Mouse (Mus musculus) splenic B cell, adult 2 months (primary cell): ENCODE results near the gene Armc2.

Source experiments
- DNase-seq: peaks from one replicate; pipeline ENCODE4 v3.0.0-alpha.2; 2011; ENCODE audit warnings: low read depth, low spot score
- H3K27me3 ChIP-seq: 2 replicates; pipeline ENCODE4 v1.6.1; 2012; ENCODE audit warnings: mild to moderate bottlenecking, low read length, moderate library complexity, mixed read lengths; ENCODE audit not compliant: control insufficient read depth, poor library complexity, insufficient read depth, severe bottlenecking
- H3K36me3 ChIP-seq: 2 replicates; pipeline ENCODE4 v1.6.1; 2012; ENCODE audit warnings: mild to moderate bottlenecking, low read length, moderate library complexity, mixed read lengths; ENCODE audit not compliant: control insufficient read depth, poor library complexity, insufficient read depth, severe bottlenecking

Armc2 gene

GRCm38 (mm10) chr10:42018016-42018949 is at the start of gene Armc2:
Gene Armc2, minus strand, starts transcription at chr10:42018442.
- peak; percentile 63 for DNase-seq
- no peaks in the 10 kb centered on the region for H3K27me3 ChIP-seq

DNA sequence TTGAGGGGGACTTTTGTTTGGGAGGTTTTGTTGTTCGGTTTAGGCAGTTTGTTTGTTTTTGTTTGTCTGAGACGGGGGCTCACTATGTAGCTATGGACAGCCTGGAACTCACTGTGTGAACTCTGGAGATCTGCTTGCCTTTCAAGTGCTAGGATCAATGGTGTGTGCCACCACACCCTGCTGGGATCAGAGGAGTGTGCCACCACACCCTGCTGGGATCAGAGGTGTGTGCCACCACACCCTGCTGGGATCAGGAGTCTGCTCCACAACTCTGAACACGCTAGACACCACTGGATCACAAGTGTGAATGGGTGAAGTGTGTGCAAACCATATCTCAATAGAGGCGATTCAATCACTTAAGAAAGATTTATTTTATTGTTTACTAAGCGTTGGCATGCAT is 46.2 kb upstream of the Armc2 start:
- H3K36me3 ChIP-seq = no peaks in the 10 kb centered on the region
- no peaks in the 10 kb centered on the region for H3K27me3 ChIP-seq
- no peak for DNase-seq

More at GRCm38 (mm10) chr10:42018016-42018949, at the start of gene Armc2:
- H3K36me3 ChIP-seq = no peaks in the 10 kb centered on the region

DNA sequence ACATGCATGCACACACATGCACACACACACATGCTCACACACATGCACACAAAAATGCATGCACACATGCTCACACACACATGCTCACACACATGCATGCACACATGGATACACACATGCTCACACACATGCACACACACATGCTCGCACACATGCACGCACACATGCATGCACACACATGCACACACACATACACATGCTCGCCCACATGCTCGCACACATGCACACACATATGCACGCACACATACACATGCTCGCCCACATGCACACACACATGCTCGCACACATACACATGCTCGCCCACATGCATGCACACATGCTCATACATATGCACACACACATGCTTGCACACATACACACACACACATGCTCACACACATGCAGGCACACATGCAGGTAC is 41.3 kb upstream of the Armc2 start:
- DNase-seq = no peak
- no peaks in the 10 kb centered on the region for H3K27me3 ChIP-seq
- H3K36me3 ChIP-seq = no peaks in the 10 kb centered on the region

GRCm38 (mm10) chr10:42057746-42058145 is 39.5 kb upstream of the Armc2 start:
- H3K36me3 ChIP-seq = no peaks in the 10 kb centered on the region
- no peaks in the 10 kb centered on the region for H3K27me3 ChIP-seq
- no peak for DNase-seq

DNA sequence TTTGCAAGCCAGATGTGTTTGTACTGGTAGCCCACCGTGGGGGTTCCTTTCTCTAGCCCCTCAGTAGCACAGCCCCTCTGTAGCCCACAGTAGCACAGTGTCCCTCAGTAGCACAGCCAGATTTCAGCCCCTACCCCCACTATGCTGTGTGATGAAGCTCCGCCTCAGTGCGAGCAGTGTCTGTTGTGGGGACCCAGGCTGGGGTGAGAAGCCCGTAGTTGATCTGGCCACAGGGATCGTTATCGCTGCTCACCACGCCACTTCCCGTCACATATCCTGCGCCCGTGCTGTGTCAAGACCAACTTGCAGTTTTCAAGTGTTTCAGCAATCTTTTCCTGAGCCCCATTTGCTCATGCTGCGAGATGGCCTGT is 39.0 kb upstream of the Armc2 start:
- DNase-seq = no peak
- H3K36me3 ChIP-seq = no peaks in the 10 kb centered on the region
- H3K27me3 ChIP-seq = no peaks in the 10 kb centered on the region

DNA sequence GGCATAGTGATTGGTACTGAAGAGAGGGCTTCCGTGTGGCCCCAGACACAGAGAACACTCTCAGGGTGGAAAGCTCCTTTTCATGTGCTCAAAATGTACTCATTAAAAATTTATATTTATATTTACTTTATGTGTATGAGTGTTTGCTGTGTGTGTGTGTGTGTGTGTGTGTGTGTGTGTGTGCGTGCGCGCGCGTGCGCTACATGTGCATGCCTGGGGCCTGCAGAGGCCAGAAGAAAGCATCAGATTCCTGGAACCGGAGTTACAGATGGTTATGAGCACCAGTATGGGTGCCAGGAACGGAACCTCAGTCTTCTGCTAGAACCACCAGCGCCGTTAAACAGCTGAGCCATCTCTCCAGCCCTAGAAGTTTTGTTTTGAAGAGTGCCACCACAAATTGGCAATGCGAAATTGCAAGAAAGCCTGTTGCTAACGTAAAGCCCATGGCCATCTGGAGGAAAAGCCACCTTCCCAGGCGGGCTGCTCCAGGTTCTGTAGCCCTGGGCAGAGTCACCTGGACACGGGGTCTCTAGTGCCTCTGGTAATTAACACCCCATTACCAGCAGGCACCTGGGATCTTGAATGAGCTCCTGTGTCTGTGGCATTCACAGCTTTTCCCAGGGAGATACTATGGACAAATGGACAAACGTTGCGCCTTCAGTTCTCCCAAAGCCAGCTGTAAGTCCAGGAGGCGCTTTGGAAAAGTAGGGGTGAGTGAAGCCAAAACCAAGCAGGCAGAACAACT is 38.4 kb upstream of the Armc2 start:
- no peaks in the 10 kb centered on the region for H3K27me3 ChIP-seq
- H3K36me3 ChIP-seq = no peaks in the 10 kb centered on the region
- DNase-seq = no peak

DNA sequence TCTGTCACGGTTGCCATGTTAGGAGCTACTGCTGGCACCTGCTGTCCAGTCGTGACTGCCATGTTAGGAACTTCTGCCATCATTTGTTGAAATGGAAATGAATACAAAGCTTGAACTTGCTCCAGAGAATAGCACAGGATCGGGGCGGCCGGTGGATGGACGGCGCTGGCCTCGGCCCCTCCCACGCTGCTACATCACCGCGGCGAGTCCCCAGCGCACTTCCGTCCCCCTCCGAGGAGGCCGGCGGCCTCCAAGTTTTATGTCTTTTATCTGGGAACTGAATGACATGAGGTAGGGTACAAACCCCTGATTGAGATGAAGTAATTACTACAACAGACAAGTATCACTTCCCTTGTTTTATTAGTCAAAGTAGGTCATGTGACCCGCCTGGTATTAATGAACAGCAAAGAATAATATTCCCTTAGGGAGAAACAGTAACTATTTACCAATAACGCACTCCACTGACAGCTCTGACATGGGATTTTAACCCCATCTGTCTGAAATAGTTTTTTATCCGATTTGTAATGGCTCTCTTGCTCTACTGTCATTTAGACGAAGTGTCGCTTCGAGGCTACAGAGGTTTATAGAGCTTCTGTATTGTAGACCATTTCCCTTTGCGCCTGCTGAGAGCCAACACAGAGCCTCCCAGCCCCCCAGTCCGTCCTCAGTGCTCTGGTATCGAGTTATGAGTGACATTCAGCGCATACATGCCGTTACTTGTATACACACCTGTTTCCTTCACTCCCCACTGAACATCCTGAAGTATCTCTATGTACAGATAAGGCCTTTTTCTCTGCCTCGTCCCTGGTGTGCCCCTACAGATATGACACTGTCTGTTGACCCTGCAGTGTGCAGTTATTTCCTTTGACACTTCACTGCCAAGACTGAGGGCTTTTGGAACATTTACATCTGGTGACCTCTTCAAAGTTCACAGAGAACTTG is 37.3 kb upstream of the Armc2 start:
- Histone ChIP-seq H3K27me3 (no peaks in the 10 kb centered on the region), H3K36me3 (no peaks in the 10 kb centered on the region)
- DNase-seq = peak; percentile 5

- no peak for DNase-seq
- H3K27me3 ChIP-seq = no peaks in the 10 kb centered on the region
- no peaks in the 10 kb centered on the region for H3K36me3 ChIP-seq
These were observed 32.8 kb upstream of the Armc2 start for GRCm38 (mm10) chr10:42051069-42051468.

- DNase-seq = no peak
- no peaks in the 10 kb centered on the region for H3K27me3 ChIP-seq
- H3K36me3 ChIP-seq = no peaks in the 10 kb centered on the region
These were observed 30.4 kb upstream of the Armc2 start for GRCm38 (mm10) chr10:42048648-42049047.

DNA sequence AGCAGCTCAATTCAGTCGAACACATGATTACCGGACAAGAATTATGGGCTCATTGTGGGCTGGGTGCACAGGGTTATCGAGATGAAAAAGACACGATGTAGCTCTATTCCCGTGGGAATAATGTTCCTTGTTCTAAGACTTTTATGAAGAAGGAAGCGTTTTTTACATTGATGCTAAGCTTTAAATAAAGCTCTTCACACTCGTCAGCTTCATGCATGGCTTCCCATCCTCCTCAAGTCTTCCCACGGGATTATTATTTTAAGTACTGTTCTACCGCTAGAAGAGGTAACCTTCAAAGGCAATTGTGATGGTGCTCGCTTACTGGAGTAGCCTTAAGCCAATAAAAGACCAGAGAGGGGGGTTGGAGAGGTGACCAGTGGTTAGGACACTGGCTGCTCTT is 26.3 kb upstream of the Armc2 start:
- DNase-seq = no peak
- no peaks in the 10 kb centered on the region for H3K36me3 ChIP-seq
- H3K27me3 ChIP-seq = no peaks in the 10 kb centered on the region

DNA sequence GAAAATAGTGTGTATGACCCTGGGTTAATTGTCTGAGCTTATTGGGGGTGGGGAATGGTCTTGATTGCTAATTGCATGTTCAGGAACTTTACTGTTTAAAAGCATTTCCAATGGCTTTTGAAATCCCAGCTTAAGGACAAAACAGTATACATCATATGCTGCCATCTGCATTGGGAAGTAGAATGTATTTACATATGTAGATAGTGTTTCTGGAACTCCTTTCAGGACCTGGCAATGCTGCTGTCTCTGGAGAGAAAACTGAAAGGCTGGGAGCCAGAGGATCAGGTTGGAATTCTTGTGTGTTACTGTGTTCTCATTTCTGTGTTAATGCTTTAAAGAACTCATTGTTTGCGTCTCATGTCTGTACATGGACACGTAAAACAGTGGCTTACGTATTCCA is 25.1 kb upstream of the Armc2 start:
- Histone ChIP-seq H3K27me3 (no peaks in the 10 kb centered on the region), H3K36me3 (no peaks in the 10 kb centered on the region)
- no peak for DNase-seq

DNA sequence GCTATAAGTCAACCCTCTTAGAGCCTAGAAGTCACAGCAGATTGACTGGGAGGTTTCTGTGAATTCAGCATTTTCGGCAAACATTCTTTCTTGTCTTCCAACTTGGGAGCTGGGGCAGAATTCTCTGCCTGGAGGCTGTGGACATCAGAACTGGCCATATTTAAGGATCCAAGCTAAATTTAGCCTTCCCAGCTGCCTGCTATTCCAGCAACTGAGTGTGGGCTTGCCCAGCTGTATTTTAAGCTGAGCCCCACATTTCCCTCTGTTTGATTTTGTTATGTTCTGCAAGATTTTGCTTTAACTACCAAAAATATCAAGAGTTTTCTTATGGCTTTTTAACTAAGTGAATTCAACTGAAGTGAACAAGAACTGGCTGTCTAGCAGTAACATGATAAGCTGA is 24.6 kb upstream of the Armc2 start:
- no peaks in the 10 kb centered on the region for H3K27me3 ChIP-seq

GRCm38 (mm10) chr10:42042087-42042486 is 23.8 kb upstream of the Armc2 start:
- H3K36me3 ChIP-seq = no peaks in the 10 kb centered on the region
- no peak for DNase-seq
- no peaks in the 10 kb centered on the region for H3K27me3 ChIP-seq

More for the DNA sequence above, 24.6 kb upstream of the Armc2 start:
- no peaks in the 10 kb centered on the region for H3K36me3 ChIP-seq
- DNase-seq = no peak

DNA sequence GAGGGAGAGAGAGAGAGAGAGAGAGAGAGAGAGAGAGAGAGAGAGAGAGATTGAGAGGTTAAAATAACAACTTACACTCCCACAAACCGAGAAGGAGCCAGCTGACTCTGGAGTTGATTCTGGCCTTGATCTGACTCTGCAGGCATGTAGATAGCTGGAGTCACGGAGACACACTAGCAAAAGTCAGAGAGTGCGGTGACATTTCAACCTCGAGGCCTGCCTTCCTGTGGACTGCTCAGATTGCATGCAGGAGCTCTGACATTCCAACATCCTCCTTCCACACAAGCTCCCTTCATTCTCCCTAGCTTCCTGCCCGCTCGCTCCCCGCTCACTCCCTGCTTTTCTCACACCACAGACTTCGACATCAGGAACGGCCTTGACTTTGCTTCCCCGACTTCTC is 20.3 kb upstream of the Armc2 start:
- H3K36me3 ChIP-seq = no peaks in the 10 kb centered on the region
- no peaks in the 10 kb centered on the region for H3K27me3 ChIP-seq

More for the DNA sequence above, 20.3 kb upstream of the Armc2 start:
- DNase-seq = no peak
